25 mouse cellular contexts compared by ENCODE assay signal in the genomic region with DNA sequence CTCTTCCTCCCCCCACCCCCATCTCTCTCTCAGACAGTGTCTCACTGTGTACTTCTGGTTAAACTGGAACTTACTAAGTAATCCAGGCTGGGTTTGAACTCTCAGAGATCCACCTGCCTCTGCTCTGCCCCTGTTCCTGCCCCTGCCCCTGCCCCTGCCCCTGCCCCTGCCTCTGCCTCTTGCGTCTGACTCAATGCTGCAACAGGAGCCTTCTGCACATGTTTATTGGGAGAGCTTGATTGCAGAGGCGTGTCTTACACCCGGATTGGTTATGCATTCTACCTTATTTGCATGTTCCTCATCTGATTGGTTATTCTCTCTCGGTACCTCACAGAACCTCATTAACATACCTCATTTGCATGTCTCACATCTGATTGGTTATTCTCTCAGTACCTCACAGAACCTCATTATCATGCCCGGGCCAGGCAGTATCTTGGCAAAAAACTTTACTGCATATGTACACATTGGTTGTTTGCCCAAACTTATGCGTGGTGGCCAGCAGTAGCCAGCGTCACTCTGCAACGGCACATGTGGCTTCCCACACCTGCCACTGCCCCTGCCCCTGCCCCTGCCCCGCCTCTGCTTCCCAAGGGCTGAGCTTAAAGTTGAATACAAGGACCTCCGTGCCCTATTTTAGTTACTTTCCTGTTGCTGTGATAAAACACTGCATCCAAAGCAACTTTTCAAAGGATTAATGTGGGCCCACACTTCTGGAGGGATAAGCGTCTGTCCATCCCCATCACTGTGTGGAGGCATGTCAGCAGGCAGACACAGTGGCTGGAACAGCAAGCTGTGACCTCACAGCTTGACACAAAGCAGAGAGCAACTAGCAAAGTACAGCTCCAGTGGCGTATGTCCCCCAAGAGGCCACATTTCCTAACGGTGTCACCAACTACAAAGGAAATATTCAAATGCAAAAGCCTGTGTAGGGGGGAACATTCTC. TPM values are rescaled to one million over a fixed set of nuclear protein-coding genes. Genes with fewer than 3 reads are reported as not detected.
DNase-seq lines count a peak whose midpoint lies in the region; ATAC-seq and TF ChIP-seq lines count a peak whose summit lies in the region.
"Had no signal": no experiment of that assay in that cellular context is flagged by ENCODE, and none has a peak within 500 bp of the region (broad histone marks: within the 10 kb centered on the region; RNA-seq: fewer than 3 reads in every experiment).

No protein-coding gene starts in this region.

- DNase-seq in forebrain, embryonic 10.5 days (ENCODE audit: extremely low spot score, low spot score) = no peak
- peak; percentile 13 for DNase-seq in liver, adult 2 months (ENCODE audit: extremely low read depth, low read depth, low spot score)
- no peak for DNase-seq in liver, embryonic 11.5 days (ENCODE audit: low spot score)
- peak; percentile 35 for DNase-seq in 3134 (ENCODE audit: extremely low read depth, insufficient read length, low spot score)
- DNase-seq in ZHBTc4 (ENCODE audit: low read depth, low spot score) = peak; percentile 45
- no peak for DNase-seq in layer of hippocampus, adult 11-12 months (ENCODE audit: low spot score)
- DNase-seq in MN1 (ENCODE audit: low spot score) = no peak
- DNase-seq: adrenal gland, postnatal 14 days; cerebellum, adult 11 months; cerebellum, adult 9-11 months; gastrocnemius, postnatal 36 days; kidney, postnatal 4 days; layer of hippocampus, adult 9-11 months; left cerebral cortex, postnatal 4 days; lung, adult 18-20 months; lung, postnatal 14 days; thymus, postnatal 14 days had no signal

- H3K27me3 ChIP-seq in forebrain, embryonic 10.5 days (ENCODE audit: poor library complexity, severe bottlenecking) = peaks cover 24% of the 10 kb centered on the region
- 0 out of 2 replicates have a peak, but pooled peaks cover 6% of the 10 kb centered on the region for H3K27me3 ChIP-seq in forebrain, embryonic 12.5 days
- no peaks in the 10 kb centered on the region for H3K27me3 ChIP-seq in liver, adult 2 months (ENCODE audit: control insufficient read depth, insufficient read depth, low read length)
- no peaks in the 10 kb centered on the region for H3K27me3 ChIP-seq in liver, embryonic 11.5 days (replicated peaks; ENCODE audit: control insufficient read depth, insufficient read depth, low read length)
- H3K27me3 ChIP-seq: neural tube, embryonic 12.5 days had no signal

- H3K79me2 ChIP-seq in liver, adult 2 months (ENCODE audit: control insufficient read depth, insufficient read depth, low read length) = no peaks in the 10 kb centered on the region

- H3K36me3 ChIP-seq in forebrain, embryonic 10.5 days (replicated peaks) = no peaks in the 10 kb centered on the region
- H3K36me3 ChIP-seq in forebrain, embryonic 12.5 days (replicated peaks) = no peaks in the 10 kb centered on the region
- H3K36me3 ChIP-seq in liver, adult 2 months (ENCODE audit: control insufficient read depth, insufficient read depth, low read length) = no peaks in the 10 kb centered on the region
- H3K36me3 ChIP-seq in liver, embryonic 11.5 days (ENCODE audit: control insufficient read depth, insufficient read depth, low read length) = no peaks in the 10 kb centered on the region
- H3K36me3 ChIP-seq: embryonic facial prominence, embryonic 10.5 days; limb, embryonic 15.5 days; neural tube, embryonic 12.5 days had no signal

- TF ChIP-seq POLR2A in liver, adult 2 months (IDR thresholded peaks at IDR 0.05; ENCODE audit: extremely low read depth, insufficient read depth, low read length) = no peak

- no peak for TF ChIP-seq CTCF in liver, adult 2 months (IDR thresholded peaks at IDR 0.05; ENCODE audit: low read depth, low read length)

- H3K4me2 ChIP-seq in forebrain, embryonic 12.5 days = no peak overlapping the region
- H3K4me2 ChIP-seq in liver, embryonic 11.5 days = no peak overlapping the region
- H3K4me2 ChIP-seq: limb, embryonic 15.5 days; neural tube, embryonic 12.5 days had no signal

- H3K9ac ChIP-seq in forebrain, embryonic 12.5 days = no peak overlapping the region
- no peak overlapping the region for H3K9ac ChIP-seq in liver, adult 2 months (ENCODE audit: low read depth, low read length)
- no peak overlapping the region for H3K9ac ChIP-seq in liver, embryonic 11.5 days (ENCODE audit: low read depth, low read length)
- H3K9ac ChIP-seq: limb, embryonic 15.5 days; neural tube, embryonic 12.5 days had no signal

- peak overlapping the region; percentile 14; the same call in 1 of the 2 replicates for H3K4me3 ChIP-seq in forebrain, embryonic 10.5 days
- no peak overlapping the region for H3K4me3 ChIP-seq in forebrain, embryonic 12.5 days (replicated peaks)
- H3K4me3 ChIP-seq in liver, adult 2 months (ENCODE audit: insufficient read depth, low read depth, low read length) = no peak overlapping the region
- no peak overlapping the region for H3K4me3 ChIP-seq in liver, embryonic 11.5 days (ENCODE audit: low read depth, low read length)
- H3K4me3 ChIP-seq: embryonic facial prominence, embryonic 10.5 days; left cerebral cortex, adult 2 months; limb, embryonic 15.5 days; neural tube, embryonic 12.5 days had no signal

- no peak overlapping the region for H3K27ac ChIP-seq in forebrain, embryonic 10.5 days
- no peak overlapping the region for H3K27ac ChIP-seq in forebrain, embryonic 12.5 days
- H3K27ac ChIP-seq in liver, adult 2 months (replicated peaks; ENCODE audit: insufficient read depth, low read depth, low read length) = no peak overlapping the region
- H3K27ac ChIP-seq in liver, embryonic 11.5 days (ENCODE audit: low read depth, low read length) = no peak overlapping the region
- H3K27ac ChIP-seq: embryonic facial prominence, embryonic 10.5 days; hindbrain, postnatal 0 days; left cerebral cortex, adult 2 months; limb, embryonic 15.5 days; neural tube, embryonic 12.5 days had no signal

- no peak for ATAC-seq in forebrain, embryonic 12.5 days (ENCODE audit: low FRiP score)
- no peak for ATAC-seq in liver, embryonic 11.5 days (replicated peaks; ENCODE audit: low FRiP score)
- ATAC-seq: CD4-positive, CD25-positive, alpha-beta regulatory T cell, adult 4 months; hindbrain, postnatal 0 days; intestine, embryonic 16.5 days had no signal

- WGBS in forebrain, embryonic 10.5 days = 67% methylated on average over 13 of the region's 13 CpGs
- WGBS in forebrain, embryonic 12.5 days = 60% methylated on average over 13 of the region's 13 CpGs
- WGBS in liver, adult 2 months = 58% methylated on average over 13 of the region's 13 CpGs
- 71% methylated on average over 12 of the region's 13 CpGs for WGBS in liver, embryonic 11.5 days

- H3K9me3 ChIP-seq in forebrain, embryonic 10.5 days = no peaks in the 10 kb centered on the region
- H3K9me3 ChIP-seq in forebrain, embryonic 12.5 days = no peaks in the 10 kb centered on the region
- H3K9me3 ChIP-seq in liver, embryonic 11.5 days (ENCODE audit: control insufficient read depth, low read length) = no peaks in the 10 kb centered on the region
- H3K9me3 ChIP-seq: embryonic facial prominence, embryonic 10.5 days; limb, embryonic 15.5 days; neural tube, embryonic 12.5 days had no signal

- H3K4me1 ChIP-seq in forebrain, embryonic 10.5 days = peaks cover 19% of the 10 kb centered on the region
- peaks cover 10% of the 10 kb centered on the region; the same call in 1 of the 2 replicates for H3K4me1 ChIP-seq in forebrain, embryonic 12.5 days
- H3K4me1 ChIP-seq in liver, adult 2 months (ENCODE audit: control insufficient read depth, insufficient read depth, low read length) = no peaks in the 10 kb centered on the region; the same call in 1 of the 2 replicates
- H3K4me1 ChIP-seq in liver, embryonic 11.5 days (replicated peaks; ENCODE audit: control insufficient read depth, insufficient read depth, low read length) = no peaks in the 10 kb centered on the region

RNA-seq across cellular contexts. Expression of a gene that starts 23.9 kb away (rescaled TPM):
- 0.63 and 1.3 TPM in 2 replicates for polyA plus RNA-seq in forebrain, embryonic 10.5 days (2016; fragmentation: Nextera tagmentation; extraction: Ambion mirVana)
- 0.37 and 0.59 TPM in 2 replicates for polyA plus RNA-seq in forebrain, embryonic 12.5 days (2016; fragmentation: Nextera tagmentation; extraction: Ambion mirVana)
- total RNA-seq in liver, adult 2 months (2014; rRNA removed) = 0.65 and 1.7 TPM in 2 replicates
- polyA plus RNA-seq in liver, adult 2 months (2012; rRNA removed) = 0.37 and 0.91 TPM in 2 replicates
- polyA plus RNA-seq in liver, embryonic 11.5 days (2014; fragmentation: Nextera tagmentation; extraction: Ambion mirVana) = 5.9 and 6.2 TPM in 2 replicates

Comparison
In these comparisons a context has a peak if more than half of its experiments do, and no peak if none do; other contexts are left out.
1. DNase-seq: peak in liver, adult 2 months (single experiment), 3134 (single experiment) and ZHBTc4 (single experiment); none in forebrain, embryonic 10.5 days (single experiment), liver, embryonic 11.5 days (single experiment), layer of hippocampus, adult 11-12 months (single experiment) and MN1 (single experiment).